Mouse (Mus musculus): ENCODE measurements around the gene Aqp1.

GRCm38 (mm10) chr6:55356017-55356703, 19.9 kb downstream of the Aqp1 start:
- TF ChIP-seq CTCF (IDR thresholded peaks at IDR 0.05; ENCODE audit: control insufficient read depth, insufficient read depth, insufficient replicate concordance, low read depth, low read length): no peak
- no peak for TF ChIP-seq POLR2A (IDR thresholded peaks at IDR 0.05; ENCODE audit: control insufficient read depth, low read depth, low read length)
